Mouse (Mus musculus): ENCODE measurements at regions not wholly inside any gene's neighbourhood (a gene's known extent, or its start where the extent isn't known, plus 50 kb on each side); places are given as distances from the start of the nearest gene placed in this dataset.

GRCm38 (mm10) chr9:88049270-88049669 is 277.7 kb upstream of the Nt5e start:
- 69% methylated on average over 13 of the region's 13 CpGs for WGBS (ENCODE audit: insufficient replicate concordance)
- H3K9ac ChIP-seq (ENCODE audit: low read depth, low read length) = no peak overlapping the region
- ATAC-seq (ENCODE audit: low read depth) = no peak
- H3K27ac ChIP-seq (ENCODE audit: low read length) = no peak overlapping the region
- H3K36me3 ChIP-seq (ENCODE audit: control insufficient read depth, insufficient read depth) = no peaks in the 10 kb centered on the region
- H3K27me3 ChIP-seq (ENCODE audit: control insufficient read depth, insufficient read depth, low read depth, low read length) = no peaks in the 10 kb centered on the region
- H3K4me2 ChIP-seq (ENCODE audit: low read depth, low read length) = no peak overlapping the region
- no peaks in the 10 kb centered on the region for H3K4me1 ChIP-seq (ENCODE audit: control insufficient read depth, low read depth, low read length)
- no peak overlapping the region for H3K4me3 ChIP-seq (ENCODE audit: low read depth, low read length)
- H3K9me3 ChIP-seq (replicated peaks; ENCODE audit: control insufficient read depth, low read length) = no peaks in the 10 kb centered on the region

- no peaks in the 10 kb centered on the region for H3K36me3 ChIP-seq (ENCODE audit: control insufficient read depth, insufficient read depth)
- H3K4me1 ChIP-seq (ENCODE audit: control insufficient read depth, low read depth, low read length) = no peaks in the 10 kb centered on the region
- ATAC-seq (ENCODE audit: low read depth) = no peak
- WGBS (ENCODE audit: insufficient replicate concordance) = 60% methylated on average over 4 of the region's 4 CpGs
- no peaks in the 10 kb centered on the region for H3K27me3 ChIP-seq (ENCODE audit: control insufficient read depth, insufficient read depth, low read depth, low read length)
- no peaks in the 10 kb centered on the region for H3K9me3 ChIP-seq (replicated peaks; ENCODE audit: control insufficient read depth, low read length)
- H3K4me2 ChIP-seq (ENCODE audit: low read depth, low read length) = no peak overlapping the region
- H3K9ac ChIP-seq (ENCODE audit: low read depth, low read length) = no peak overlapping the region
- no peak overlapping the region for H3K4me3 ChIP-seq (ENCODE audit: low read depth, low read length)
- no peak overlapping the region for H3K27ac ChIP-seq (ENCODE audit: low read length)
These were observed 277.2 kb upstream of the Nt5e start for GRCm38 (mm10) chr9:88049792-88050191.

- Histone ChIP-seq H3K4me2 (ENCODE audit: low read depth, low read length) (no peak overlapping the region), H3K4me1 (ENCODE audit: control insufficient read depth, low read depth, low read length) (no peaks in the 10 kb centered on the region), H3K9ac (ENCODE audit: low read depth, low read length) (no peak overlapping the region), H3K27me3 (ENCODE audit: control insufficient read depth, insufficient read depth, low read depth, low read length) (no peaks in the 10 kb centered on the region), H3K36me3 (ENCODE audit: control insufficient read depth, insufficient read depth) (no peaks in the 10 kb centered on the region), H3K4me3 (ENCODE audit: low read depth, low read length) (no peak overlapping the region), H3K27ac (ENCODE audit: low read length) (no peak overlapping the region), H3K9me3 (replicated peaks; ENCODE audit: control insufficient read depth, low read length) (no peaks in the 10 kb centered on the region)
- ATAC-seq (ENCODE audit: low read depth) = no peak
- 54% methylated on average over 4 of the region's 4 CpGs for WGBS (ENCODE audit: insufficient replicate concordance)
These were observed 268.4 kb upstream of the Nt5e start for GRCm38 (mm10) chr9:88058551-88058950.

- H3K27ac ChIP-seq (ENCODE audit: low read length) = no peak overlapping the region
- H3K4me2 ChIP-seq (ENCODE audit: low read depth, low read length) = no peak overlapping the region
- ATAC-seq (ENCODE audit: low read depth) = no peak
- 59% methylated on average over 3 of the region's 3 CpGs for WGBS (ENCODE audit: insufficient replicate concordance)
- no peak overlapping the region for H3K4me3 ChIP-seq (ENCODE audit: low read depth, low read length)
- no peak overlapping the region for H3K9ac ChIP-seq (ENCODE audit: low read depth, low read length)
- H3K9me3 ChIP-seq (replicated peaks; ENCODE audit: control insufficient read depth, low read length) = no peaks in the 10 kb centered on the region
- no peaks in the 10 kb centered on the region for H3K4me1 ChIP-seq (ENCODE audit: control insufficient read depth, low read depth, low read length)
- no peaks in the 10 kb centered on the region for H3K27me3 ChIP-seq (ENCODE audit: control insufficient read depth, insufficient read depth, low read depth, low read length)
- no peaks in the 10 kb centered on the region for H3K36me3 ChIP-seq (ENCODE audit: control insufficient read depth, insufficient read depth)
These were observed 268.0 kb upstream of the Nt5e start for GRCm38 (mm10) chr9:88059005-88059404.

- Histone ChIP-seq H3K27me3 (ENCODE audit: control insufficient read depth, insufficient read depth, low read depth, low read length) (no peaks in the 10 kb centered on the region), H3K4me3 (ENCODE audit: low read depth, low read length) (no peak overlapping the region), H3K27ac (ENCODE audit: low read length) (no peak overlapping the region), H3K36me3 (ENCODE audit: control insufficient read depth, insufficient read depth) (no peaks in the 10 kb centered on the region), H3K4me1 (ENCODE audit: control insufficient read depth, low read depth, low read length) (no peaks in the 10 kb centered on the region), H3K9me3 (replicated peaks; ENCODE audit: control insufficient read depth, low read length) (no peaks in the 10 kb centered on the region), H3K9ac (ENCODE audit: low read depth, low read length) (no peak overlapping the region), H3K4me2 (ENCODE audit: low read depth, low read length) (no peak overlapping the region)
- ATAC-seq (ENCODE audit: low read depth) = no peak
- WGBS (ENCODE audit: insufficient replicate concordance) = 44% methylated on average over 3 of the region's 3 CpGs
These were observed 262.9 kb upstream of the Nt5e start for GRCm38 (mm10) chr9:88063973-88064676.

GRCm38 (mm10) chr9:88065057-88065456 is 261.9 kb upstream of the Nt5e start:
- Histone ChIP-seq H3K4me1 (ENCODE audit: control insufficient read depth, low read depth, low read length) (no peaks in the 10 kb centered on the region), H3K4me2 (ENCODE audit: low read depth, low read length) (no peak overlapping the region), H3K27ac (ENCODE audit: low read length) (no peak overlapping the region), H3K9ac (ENCODE audit: low read depth, low read length) (no peak overlapping the region), H3K27me3 (ENCODE audit: control insufficient read depth, insufficient read depth, low read depth, low read length) (no peaks in the 10 kb centered on the region), H3K9me3 (replicated peaks; ENCODE audit: control insufficient read depth, low read length) (no peaks in the 10 kb centered on the region), H3K4me3 (ENCODE audit: low read depth, low read length) (no peak overlapping the region), H3K36me3 (ENCODE audit: control insufficient read depth, insufficient read depth) (no peaks in the 10 kb centered on the region)
- ATAC-seq (ENCODE audit: low read depth) = no peak
- 54% methylated on average over 4 of the region's 4 CpGs for WGBS (ENCODE audit: insufficient replicate concordance)

GRCm38 (mm10) chr9:88065777-88066176 is 261.2 kb upstream of the Nt5e start:
- H3K36me3 ChIP-seq (ENCODE audit: control insufficient read depth, insufficient read depth) = no peaks in the 10 kb centered on the region
- no peak overlapping the region for H3K4me2 ChIP-seq (ENCODE audit: low read depth, low read length)
- no peaks in the 10 kb centered on the region for H3K4me1 ChIP-seq (ENCODE audit: control insufficient read depth, low read depth, low read length)
- H3K27me3 ChIP-seq (ENCODE audit: control insufficient read depth, insufficient read depth, low read depth, low read length) = no peaks in the 10 kb centered on the region
- no peaks in the 10 kb centered on the region for H3K9me3 ChIP-seq (replicated peaks; ENCODE audit: control insufficient read depth, low read length)
- H3K4me3 ChIP-seq (ENCODE audit: low read depth, low read length) = no peak overlapping the region
- no peak for ATAC-seq (ENCODE audit: low read depth)
- H3K27ac ChIP-seq (ENCODE audit: low read length) = no peak overlapping the region
- H3K9ac ChIP-seq (ENCODE audit: low read depth, low read length) = no peak overlapping the region
- 53% methylated on average over 7 of the region's 7 CpGs for WGBS (ENCODE audit: insufficient replicate concordance)

GRCm38 (mm10) chr9:88068322-88068721 is 258.7 kb upstream of the Nt5e start:
- H3K27me3 ChIP-seq (ENCODE audit: control insufficient read depth, insufficient read depth, low read depth, low read length) = no peaks in the 10 kb centered on the region
- no peak overlapping the region for H3K27ac ChIP-seq (ENCODE audit: low read length)
- H3K4me2 ChIP-seq (ENCODE audit: low read depth, low read length) = no peak overlapping the region
- H3K9me3 ChIP-seq (replicated peaks; ENCODE audit: control insufficient read depth, low read length) = no peaks in the 10 kb centered on the region
- no peak overlapping the region for H3K9ac ChIP-seq (ENCODE audit: low read depth, low read length)
- no peak for ATAC-seq (ENCODE audit: low read depth)
- no peaks in the 10 kb centered on the region for H3K36me3 ChIP-seq (ENCODE audit: control insufficient read depth, insufficient read depth)
- 79% methylated on average over 8 of the region's 8 CpGs for WGBS (ENCODE audit: insufficient replicate concordance)
- H3K4me3 ChIP-seq (ENCODE audit: low read depth, low read length) = no peak overlapping the region
- no peaks in the 10 kb centered on the region for H3K4me1 ChIP-seq (ENCODE audit: control insufficient read depth, low read depth, low read length)

- no peak for ATAC-seq (ENCODE audit: low read depth)
- Histone ChIP-seq H3K9me3 (replicated peaks; ENCODE audit: control insufficient read depth, low read length) (no peaks in the 10 kb centered on the region), H3K4me1 (ENCODE audit: control insufficient read depth, low read depth, low read length) (no peaks in the 10 kb centered on the region), H3K27me3 (ENCODE audit: control insufficient read depth, insufficient read depth, low read depth, low read length) (no peaks in the 10 kb centered on the region), H3K27ac (ENCODE audit: low read length) (no peak overlapping the region), H3K36me3 (ENCODE audit: control insufficient read depth, insufficient read depth) (no peaks in the 10 kb centered on the region), H3K4me3 (ENCODE audit: low read depth, low read length) (no peak overlapping the region), H3K9ac (ENCODE audit: low read depth, low read length) (no peak overlapping the region), H3K4me2 (ENCODE audit: low read depth, low read length) (no peak overlapping the region)
- WGBS (ENCODE audit: insufficient replicate concordance) = 69% methylated on average over 15 of the region's 15 CpGs
These were observed 258.1 kb upstream of the Nt5e start for GRCm38 (mm10) chr9:88068881-88069304.

All from liver, embryonic 16.5 days (tissue).